Mouse (Mus musculus): Measurements from ENCODE around the gene Sar1b. TPM values are rescaled to one million over a fixed set of nuclear protein-coding genes. Genes with fewer than 3 reads are reported as not detected.

Gene Sar1b
- polyA plus RNA-seq, 1 experiment: 4.3 TPM

DNA sequence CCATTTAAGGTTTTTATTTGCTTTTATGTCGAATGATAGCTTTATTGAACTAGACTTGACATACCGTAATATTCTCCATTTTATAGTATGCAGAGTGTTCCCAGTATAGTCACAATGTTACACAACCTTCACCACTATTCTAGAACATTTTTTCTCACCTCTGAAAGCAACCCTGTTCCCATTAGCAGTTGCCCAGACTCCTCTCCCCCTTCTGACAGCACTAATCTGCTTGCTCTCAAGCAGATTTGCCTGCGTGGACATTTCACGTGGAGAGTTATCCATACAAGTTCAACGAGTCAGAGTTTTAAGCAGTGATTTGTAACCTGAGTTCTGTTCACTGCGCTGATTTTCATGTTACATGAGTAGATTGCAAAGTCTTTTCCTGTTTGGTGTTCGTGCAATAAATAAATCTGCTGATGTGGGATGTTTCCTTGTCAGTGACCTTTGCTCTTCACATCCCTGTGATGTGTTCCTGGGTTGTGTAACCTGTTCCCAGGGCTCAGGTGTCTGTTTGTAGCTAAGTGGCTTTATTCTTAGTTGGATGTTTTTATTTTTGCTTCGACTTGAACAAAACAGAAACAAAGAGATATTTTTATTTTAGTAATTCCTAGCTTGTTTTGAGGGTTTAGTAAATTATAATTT, 4.2 kb downstream of the Sar1b start:
- no peak for TF ChIP-seq GATA1 (IDR thresholded peaks at IDR 0.05; ENCODE audit: low read length)

DNA sequence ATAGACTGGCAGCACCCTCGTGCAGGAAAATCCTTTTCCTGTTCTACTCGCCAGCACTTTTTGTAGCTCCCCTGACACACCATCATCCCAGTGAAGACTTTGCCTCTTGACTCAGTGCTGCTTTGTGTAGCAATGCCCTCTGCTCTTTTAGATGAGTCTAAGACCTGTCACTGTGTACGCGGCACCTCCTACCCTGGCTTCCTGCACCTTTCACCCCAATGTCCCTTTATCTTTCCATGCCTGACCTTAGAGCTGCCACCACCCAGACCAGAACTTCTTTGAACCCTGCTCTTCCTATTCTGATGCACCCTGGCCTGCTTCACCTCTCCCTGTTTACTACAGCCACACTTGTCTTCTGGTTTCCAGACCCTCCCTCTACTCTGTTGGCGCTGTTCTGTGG, 4.8 kb downstream of the Sar1b start:
- no peak for TF ChIP-seq GATA1 (IDR thresholded peaks at IDR 0.05; ENCODE audit: low read length)

DNA sequence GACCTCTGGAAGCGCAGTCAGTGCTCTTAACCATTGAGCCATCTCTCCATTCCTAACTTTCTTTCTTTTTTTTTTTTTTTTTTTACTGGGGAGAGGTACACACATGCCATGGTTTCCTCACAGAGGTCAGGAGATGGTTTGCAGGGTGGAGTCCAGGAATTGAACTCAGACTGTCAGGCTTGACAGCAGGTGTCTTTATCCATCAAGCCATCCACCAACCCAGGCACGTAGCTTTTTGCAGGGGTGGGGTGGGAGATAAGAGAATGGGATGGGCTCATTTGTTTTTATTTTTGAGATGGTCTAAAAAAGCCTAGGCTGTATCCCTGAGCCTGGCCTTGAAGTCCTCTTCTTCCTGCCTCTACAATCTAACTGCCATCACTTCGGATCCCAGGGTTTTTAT, 12.0 kb downstream of the Sar1b start:
- TF ChIP-seq GATA1 (IDR thresholded peaks at IDR 0.05; ENCODE audit: low read length): no peak

DNA sequence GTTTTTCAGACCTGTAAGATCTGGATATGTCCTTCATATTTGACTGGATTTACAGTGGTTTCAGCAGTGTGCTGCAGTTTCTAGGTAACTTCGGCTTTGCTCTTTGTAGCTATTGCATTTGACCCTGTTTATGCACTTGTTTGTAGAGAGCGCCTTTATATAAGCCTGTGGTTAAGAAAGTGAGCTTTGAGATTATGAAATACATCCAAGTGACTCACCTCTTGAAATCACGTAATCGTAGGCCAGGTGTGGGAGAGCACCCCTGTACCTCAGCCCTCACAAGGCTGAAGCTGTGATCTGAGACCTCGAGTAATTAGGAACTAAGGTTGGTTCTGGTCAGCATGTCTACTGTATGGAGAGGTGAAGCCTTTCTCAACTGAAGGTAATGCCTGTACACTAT, 14.0 kb downstream of the Sar1b start:
- no peak for TF ChIP-seq GATA1 (IDR thresholded peaks at IDR 0.05; ENCODE audit: low read length)

DNA sequence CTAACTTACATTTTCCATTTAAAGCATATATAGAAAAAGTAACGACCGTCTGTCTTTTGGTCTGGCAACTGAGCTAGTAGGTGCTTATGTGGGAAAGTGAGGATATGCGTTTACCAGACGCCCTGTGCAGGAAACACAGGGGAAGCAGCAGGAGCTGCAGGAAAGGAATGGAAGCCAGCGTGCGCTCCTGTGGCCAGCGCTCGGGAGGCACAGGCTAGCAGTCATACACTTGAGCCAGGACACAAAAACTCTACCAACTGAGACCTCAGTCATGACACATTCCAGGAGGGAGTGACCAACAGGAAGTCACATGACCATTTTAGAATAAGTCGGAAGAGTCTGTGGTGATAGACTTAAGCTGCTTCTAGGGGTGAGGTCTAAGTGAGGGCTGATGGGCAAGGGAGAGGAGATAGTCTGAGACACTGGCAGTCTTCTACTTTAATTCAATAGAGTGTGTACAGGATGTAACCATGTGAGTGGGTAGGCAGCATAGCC, 17.3 kb downstream of the Sar1b start:
- TF ChIP-seq GATA1 (IDR thresholded peaks at IDR 0.05; ENCODE audit: low read length): no peak

DNA sequence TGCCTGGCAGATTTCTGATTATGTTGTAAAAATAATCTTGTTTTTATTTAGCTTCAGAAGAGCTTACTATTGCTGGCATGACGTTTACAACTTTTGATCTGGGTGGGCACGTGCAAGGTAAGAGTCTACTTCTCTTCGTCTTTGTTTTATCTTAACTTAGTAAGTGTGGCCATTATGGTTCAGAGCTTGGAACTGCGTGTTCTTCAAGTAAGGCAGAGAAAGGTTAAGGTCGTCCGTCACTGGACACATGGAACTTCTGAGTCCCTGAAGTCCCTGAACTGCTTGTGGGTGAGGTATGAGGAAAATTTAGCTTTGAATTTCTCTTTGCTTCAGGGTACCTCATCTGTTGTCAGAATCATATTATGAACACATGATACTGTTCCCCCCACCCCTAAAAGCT, 19.2 kb downstream of the Sar1b start:
- TF ChIP-seq GATA1 (IDR thresholded peaks at IDR 0.05; ENCODE audit: low read length): no peak

DNA sequence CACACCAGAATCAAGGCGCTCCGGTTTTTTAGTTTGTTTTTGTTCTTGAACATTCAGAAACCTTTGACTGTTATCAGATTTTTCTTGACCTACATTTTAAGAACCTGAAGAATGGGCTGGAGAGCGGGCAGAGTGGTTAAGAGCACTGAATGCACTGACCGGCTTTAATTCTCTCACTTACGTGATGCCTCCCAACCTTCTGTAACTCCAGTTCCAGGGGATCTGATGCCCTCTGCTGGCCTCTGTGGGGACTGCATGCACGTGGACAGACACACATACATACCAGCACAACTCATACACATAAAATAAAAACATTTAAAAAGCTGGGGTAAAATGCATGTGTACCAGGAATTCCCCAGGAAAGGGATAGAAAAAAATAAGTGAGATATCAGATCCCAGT, 22.4 kb downstream of the Sar1b start:
- TF ChIP-seq GATA1 (IDR thresholded peaks at IDR 0.05; ENCODE audit: low read length): no peak

DNA sequence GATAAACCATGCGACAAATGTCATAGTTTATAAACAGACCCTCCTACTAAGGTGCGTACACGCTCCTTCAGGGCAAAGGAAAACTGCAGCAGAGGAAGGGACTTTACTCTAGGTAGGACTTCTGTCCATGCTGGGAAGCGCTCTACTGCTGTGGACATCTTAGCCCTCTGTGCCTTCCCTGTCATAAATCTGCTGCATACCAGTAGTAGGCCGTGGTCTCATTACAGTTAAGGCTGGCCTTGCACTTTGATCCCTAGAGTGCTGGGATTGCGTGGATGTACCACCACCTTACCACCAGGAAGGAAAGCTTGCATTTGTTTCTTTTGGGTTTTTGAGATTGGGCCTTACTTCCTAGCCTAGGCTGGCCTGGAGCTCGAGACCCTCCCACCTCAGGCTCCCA, 27.2 kb downstream of the Sar1b start:
- no peak for TF ChIP-seq GATA1 (IDR thresholded peaks at IDR 0.05; ENCODE audit: low read length)

DNA sequence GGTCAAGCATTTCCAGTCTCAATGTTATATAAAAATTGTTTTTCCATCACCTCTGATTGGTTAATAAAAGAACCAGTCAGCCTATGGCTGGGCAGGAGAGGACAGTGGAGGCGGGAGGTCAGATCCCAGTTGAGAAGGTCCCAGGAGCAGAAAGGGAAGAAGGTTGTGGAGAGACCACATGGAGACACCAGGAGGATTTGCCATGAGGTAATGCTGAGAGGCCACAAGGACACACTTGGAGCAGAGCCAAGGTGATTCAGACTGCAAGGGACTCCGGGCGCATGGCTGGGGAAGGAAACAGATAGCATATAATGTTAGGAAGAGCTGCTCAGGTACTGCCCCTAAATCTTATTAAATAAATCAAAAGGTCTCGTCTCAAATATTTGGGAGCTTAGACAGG, 32.8 kb downstream of the Sar1b start:
- no peak for TF ChIP-seq GATA1 (IDR thresholded peaks at IDR 0.05; ENCODE audit: low read length)

DNA sequence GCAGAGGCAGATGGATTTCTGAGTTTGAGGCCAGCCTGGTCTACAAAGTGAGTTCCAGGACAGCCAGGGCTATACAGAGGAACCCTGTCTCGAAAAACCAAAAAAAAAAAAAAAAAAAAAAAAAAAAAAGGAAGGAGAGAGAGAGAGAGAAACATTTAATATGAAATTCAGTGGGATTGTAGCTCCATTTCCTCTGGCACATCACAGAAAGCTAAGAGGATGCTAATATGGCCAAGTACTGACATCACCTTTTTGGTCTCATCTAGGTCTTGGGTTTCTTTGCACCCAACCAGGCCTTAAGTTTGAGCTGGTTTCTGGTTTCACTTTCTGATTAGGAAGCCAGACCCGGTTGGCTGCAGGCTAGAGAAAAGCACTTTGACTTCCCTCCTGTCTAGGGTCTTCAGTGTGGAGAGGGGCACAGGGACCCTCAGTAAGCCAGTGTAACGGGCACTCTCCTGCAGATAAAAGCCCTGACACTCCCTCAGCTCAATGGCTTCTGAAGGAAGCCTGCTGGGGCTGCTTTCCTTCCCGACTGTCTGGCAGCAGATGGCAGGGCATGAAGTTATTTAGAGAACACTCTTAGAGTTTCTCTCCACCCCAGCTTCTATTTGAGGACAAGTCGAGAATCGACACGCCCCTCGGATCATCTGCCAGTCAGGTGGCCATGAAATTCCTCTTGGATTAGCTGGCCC, 37.3 kb downstream of the Sar1b start:
- no peak for TF ChIP-seq GATA1 (IDR thresholded peaks at IDR 0.05; ENCODE audit: low read length)

DNA sequence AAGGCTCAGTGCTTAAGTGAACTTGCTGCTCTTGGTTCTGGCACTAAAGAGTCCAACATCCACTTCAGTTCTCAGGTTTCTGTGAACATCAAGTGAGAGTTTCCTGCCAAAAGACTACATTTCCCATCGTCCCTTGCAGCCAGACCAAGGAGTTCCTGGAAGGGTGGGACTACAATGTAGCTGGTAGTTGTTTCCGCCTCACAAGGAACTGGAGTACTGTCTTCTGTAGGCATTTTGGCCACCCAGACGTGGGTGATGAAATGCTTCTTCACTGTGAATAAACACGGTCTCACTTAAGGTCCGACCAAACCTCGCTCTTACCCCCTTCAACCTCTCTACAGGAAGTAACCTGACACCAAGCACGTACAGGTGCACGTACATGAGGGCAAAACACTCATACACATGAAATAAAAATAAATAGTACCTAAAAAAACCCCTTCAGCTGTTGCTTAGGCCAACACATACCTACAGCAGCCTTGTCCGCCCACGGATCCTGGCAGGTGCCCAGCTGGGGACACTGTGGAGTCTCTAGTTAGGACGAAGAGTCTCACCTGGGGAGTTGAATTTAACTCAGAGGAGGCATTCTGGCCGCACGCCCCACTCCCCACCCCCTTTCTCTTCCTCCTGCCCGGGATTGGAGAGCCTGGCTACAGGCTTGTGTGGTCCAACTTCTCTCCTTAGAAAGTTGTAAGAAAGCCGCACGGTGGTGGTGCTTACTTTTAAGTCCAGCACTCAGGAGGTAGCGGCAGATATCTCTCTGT, 41.9 kb downstream of the Sar1b start:
- no peak for TF ChIP-seq GATA1 (IDR thresholded peaks at IDR 0.05; ENCODE audit: low read length)

DNA sequence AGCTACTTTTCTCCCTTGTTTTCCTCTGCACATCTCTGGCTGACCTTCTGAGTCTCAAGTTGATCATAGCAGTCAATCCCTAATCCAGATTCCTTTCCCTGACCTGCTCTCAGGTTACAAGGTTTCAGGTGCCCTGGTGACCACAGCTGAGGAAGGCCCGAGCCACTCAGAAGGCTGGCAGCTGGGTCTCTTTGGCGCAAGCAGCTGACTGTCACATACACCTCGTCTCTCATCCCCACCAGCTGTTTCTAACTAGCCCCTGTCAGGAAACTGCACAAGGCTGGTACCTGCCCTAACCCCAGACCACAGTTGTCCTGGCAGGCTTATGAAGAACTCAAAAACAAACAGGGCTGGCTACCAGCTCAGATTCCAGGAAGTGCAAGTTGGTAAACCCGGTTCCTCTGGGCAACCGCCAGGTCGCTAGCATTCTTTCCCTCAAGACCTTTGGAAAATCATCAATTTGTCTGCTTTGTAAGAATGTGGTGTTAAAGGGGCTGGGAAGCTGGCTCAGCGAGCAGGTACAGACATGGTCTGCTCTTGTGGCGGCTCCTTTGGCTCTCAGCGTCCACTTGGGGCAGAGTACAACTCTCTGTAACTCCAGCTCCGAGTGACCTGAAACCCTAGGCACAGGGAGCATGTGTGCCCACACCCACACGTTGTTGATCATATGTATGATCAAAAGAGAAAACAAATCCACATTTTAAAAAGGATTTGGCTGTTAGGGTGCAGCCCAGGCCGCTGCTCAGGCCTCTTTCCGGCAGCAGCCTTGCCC, 43.8 kb downstream of the Sar1b start:
- no peak for TF ChIP-seq GATA1 (IDR thresholded peaks at IDR 0.05; ENCODE audit: low read length)

DNA sequence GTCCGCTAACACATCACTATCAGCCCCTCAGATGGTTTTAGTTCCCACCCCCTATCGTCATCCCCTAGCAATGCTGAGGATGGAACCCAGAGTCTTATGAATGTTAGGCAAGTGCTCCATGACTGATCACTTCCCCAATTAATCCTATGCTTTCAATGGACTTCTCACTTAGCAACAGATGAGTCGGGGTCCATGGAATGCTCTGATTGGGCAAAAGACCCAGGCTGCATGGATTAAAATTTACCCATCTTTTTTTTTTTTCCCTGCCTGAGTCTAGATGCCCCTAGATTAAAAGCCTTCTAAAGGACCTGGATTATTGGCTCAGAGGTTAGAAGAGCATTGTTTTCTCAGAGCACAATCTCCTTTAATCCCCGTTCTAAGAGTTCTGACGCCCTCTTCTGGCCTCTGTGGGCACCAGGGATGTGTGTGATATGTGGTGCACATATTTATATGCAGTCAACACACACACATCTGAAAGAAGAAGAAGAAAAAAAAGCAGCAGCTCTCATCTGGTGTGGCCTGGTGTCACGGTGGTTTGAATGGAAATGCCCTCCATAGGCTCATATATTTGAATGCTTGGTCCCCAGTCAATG, 46.2 kb downstream of the Sar1b start:
- no peak for TF ChIP-seq GATA1 (IDR thresholded peaks at IDR 0.05; ENCODE audit: low read length)

DNA sequence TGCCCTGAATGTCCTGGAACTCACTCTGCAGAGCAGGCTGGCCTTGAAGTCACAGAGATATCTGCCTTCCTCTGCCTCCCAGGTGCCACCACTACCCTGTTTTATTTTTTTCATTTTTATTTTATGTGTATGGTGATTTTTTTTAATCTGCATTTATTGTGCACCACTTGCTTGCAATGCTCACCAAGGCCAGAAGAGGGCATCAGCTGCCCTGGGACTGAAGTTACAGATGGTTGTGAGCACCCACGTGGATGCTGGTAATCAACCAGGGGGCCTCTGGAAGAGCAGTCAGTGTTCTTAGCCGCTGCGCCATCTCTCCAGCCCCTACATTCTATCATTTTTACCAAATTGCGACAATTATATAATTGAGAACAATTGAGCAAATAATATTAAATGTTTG, 47.7 kb downstream of the Sar1b start:
- TF ChIP-seq GATA1 (IDR thresholded peaks at IDR 0.05; ENCODE audit: low read length): no peak

DNA sequence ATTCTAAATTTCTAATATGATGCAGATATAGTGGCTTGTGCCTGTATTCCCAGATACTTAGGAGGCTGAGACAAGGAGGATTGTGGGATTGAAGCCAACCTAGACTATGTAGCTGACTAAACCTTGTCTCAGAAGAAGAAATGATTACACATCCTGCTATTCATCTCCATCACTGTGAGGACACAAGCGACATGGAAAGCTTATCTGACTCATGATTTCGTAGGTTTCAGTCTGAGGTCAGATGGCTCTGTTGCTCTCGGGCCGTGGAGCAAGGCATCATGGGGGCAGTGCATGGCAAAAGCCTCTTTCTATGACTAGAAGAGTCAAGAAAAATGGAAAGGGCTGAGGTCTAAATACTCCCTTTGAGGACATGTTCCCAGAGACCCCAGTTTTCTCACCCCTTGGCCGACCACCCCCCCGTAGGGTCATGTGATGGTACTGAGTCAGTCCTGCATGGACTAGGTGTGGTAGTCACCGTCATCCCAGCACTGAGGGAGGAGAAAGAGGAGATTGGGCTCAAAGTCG, 48.6 kb downstream of the Sar1b start:
- TF ChIP-seq GATA1 (IDR thresholded peaks at IDR 0.05; ENCODE audit: low read length): no peak

Measured in G1E-ER4 (cell line).